32 mouse cellular contexts compared by ENCODE assay signal in genomic region chr3:132036704-132037103, GRCm38 (mm10). TPM values are rescaled to one million over a fixed set of nuclear protein-coding genes. Genes with fewer than 3 reads are reported as not detected.
"Had no signal": no experiment of that assay in that cellular context is flagged by ENCODE, and none has a peak within 500 bp of the region (broad histone marks: within the 10 kb centered on the region; RNA-seq: fewer than 3 reads in every experiment).

No protein-coding gene starts in this region.

- H3K4me3 ChIP-seq: limb, embryonic 10.5 days; limb, embryonic 12.5 days; limb, embryonic 13.5 days; limb, embryonic 15.5 days; liver, embryonic 12.5 days; liver, embryonic 13.5 days; liver, embryonic 15.5 days; lung, embryonic 15.5 days; midbrain, embryonic 10.5 days; midbrain, embryonic 12.5 days; midbrain, embryonic 13.5 days; midbrain, embryonic 15.5 days; myocyte had no signal

- H3K27ac ChIP-seq: limb, embryonic 10.5 days; limb, embryonic 12.5 days; limb, embryonic 13.5 days; limb, embryonic 15.5 days; liver, embryonic 12.5 days; liver, embryonic 13.5 days; liver, embryonic 14.5 days; liver, embryonic 15.5 days; lung, embryonic 15.5 days; macrophage; midbrain, embryonic 10.5 days; midbrain, embryonic 12.5 days; midbrain, embryonic 13.5 days; midbrain, embryonic 15.5 days had no signal

- DNase-seq: left cerebral cortex, postnatal 4 days; liver; liver, embryonic 13.5 days; liver, postnatal 0 days; lung, adult 18-20 months; lung, adult 2 months; lung, embryonic 14.5 days; lung, postnatal 10 days; lung, postnatal 14 days; lung, postnatal 36 days; lung, postnatal 4 days; midbrain, embryonic 14.5 days had no signal

- ATAC-seq: liver, embryonic 12.5 days; liver, postnatal 0 days; lung, postnatal 0 days; midbrain, embryonic 13.5 days; midbrain, embryonic 15.5 days; midbrain, embryonic 16.5 days had no signal

RNA-seq across cellular contexts. Expression of gene Dkk2, which starts 48.4 kb away (rescaled TPM):
- total RNA-seq: megakaryocyte progenitor cell, adult 5-6 weeks; megakaryocyte, adult 5-6 weeks; megakaryocyte-erythroid progenitor cell, adult 5-6 weeks; monocyte, adult 5-6 weeks had no signal
